Mouse (Mus musculus) large intestine, adult 2 months (tissue): ENCODE measurements around the gene Rbpj. TPM values are rescaled to one million over a fixed set of nuclear protein-coding genes. Genes with fewer than 3 reads are reported as not detected.
"Not testable (repeated sequence)": the region's sequence is repeated elsewhere in the genome, so short reads cannot be mapped to it uniquely, and the experiment has no call there.

Experiments
- DNase-seq: peaks from one replicate; pipeline ENCODE4 v3.0.0-alpha.2; 2012; ENCODE audit warnings: low read depth, low spot score
- WGBS: fragments of 180-500 bp; shearing (Covaris S2); methylation state at CpG from one replicate; pipeline ENCODE4 v1.1.7; 2018; 5-methylcytosine and 5-hydroxymethylcytosine counted together
- polyA plus RNA-seq: library from polyadenylated mRNA; depleted of rRNA; stranded (reverse); fragments of >200 nt; gene quantifications from 2 replicates; pipeline ENCODE4 v1.2.3, GENCODE M21; 2012

Gene Rbpj
- polyA plus RNA-seq, 1 experiment: 6.5 TPM

DNA sequence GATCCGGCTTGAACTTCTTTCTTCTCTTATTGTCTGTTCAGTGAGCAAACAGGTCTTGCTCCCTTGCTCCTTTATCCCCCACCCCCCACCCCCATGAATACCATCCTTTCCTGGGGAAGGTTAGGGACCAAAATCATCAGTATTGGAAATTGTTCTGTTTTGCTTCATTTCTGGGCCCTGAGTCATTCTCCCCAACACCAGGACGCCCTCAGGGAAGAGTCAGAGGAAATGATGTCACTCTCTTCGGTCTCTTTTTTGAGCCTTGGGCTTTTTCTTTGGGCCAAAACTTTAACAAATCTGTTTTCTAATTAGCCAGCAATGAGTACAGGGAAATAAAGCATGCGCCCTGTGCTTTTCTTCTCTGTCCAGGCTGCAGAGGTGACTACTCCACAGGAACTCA lies 77.4 kb downstream of the Rbpj start:
- no peak for DNase-seq
- WGBS: 72% methylated on average over 4 of the region's 4 CpGs

DNA sequence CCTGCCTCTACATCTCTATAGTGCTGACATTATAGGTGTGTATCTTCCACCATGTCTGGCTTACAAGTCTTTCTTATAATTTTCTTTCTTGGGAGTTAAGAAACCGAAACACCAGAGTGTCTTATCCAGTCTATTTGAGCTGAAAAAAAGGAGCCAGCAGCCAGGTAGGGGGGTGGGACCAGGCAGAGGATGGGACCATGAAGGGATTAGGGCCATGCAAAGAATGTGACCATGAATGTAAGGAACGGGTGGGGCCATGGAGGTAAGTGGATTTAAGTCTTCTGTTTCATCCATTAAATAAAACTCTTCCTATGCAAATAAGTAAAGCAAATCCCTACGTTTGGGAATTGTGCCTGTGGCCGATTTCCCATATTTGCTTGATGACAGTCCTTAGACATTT lies 78.0 kb downstream of the Rbpj start:
- DNase-seq: no peak
- WGBS: 76% methylated on average over 4 of the region's 4 CpGs

DNA sequence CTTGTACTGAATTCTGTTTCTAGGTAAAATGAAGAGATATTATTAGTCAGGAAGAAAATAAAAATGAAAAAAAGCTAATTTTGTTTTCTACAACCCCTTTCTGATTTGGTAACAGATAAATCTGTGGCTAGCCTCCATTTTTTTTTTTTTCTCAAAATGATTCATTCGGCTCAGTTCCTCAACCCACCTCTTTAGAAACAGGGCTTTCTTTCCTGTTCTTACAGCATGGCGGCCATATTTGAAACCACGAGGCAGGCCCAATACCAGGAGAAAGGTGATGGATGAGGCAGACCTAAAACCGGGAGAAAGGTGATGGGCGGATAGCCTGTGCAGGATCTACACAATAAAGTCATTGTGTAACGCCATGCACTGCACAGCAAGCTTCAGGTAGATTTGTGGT lies 80.5 kb downstream of the Rbpj start:
- DNase-seq: no peak
- 68% methylated on average over 6 of the region's 6 CpGs for WGBS

DNA sequence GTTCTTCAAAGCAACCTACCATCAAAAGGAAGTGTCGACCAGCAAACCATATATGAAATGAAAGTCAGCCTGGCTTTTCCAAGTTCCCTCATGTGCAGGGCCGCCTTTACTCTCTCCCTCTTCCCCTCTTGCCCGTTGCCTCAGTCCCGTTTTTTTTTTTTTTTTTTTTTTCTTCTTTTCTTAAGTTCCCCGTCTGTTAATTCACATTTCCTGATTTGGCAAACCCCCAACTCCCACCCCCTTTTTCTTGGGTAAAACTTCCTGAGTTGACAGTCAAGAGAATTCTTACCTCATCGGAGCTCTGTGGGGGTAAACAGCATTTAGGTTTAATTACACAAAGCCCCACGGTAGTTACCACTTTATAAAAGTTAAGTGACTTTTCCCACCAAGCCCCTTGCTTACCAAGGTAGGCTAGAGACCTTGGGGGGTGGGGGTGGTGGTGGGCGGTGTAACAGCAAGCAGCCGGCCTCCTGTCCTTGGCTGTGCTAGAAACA lies 81.1 kb downstream of the Rbpj start:
- no peak for DNase-seq
- 47% methylated on average over 9 of the region's 9 CpGs for WGBS

DNA sequence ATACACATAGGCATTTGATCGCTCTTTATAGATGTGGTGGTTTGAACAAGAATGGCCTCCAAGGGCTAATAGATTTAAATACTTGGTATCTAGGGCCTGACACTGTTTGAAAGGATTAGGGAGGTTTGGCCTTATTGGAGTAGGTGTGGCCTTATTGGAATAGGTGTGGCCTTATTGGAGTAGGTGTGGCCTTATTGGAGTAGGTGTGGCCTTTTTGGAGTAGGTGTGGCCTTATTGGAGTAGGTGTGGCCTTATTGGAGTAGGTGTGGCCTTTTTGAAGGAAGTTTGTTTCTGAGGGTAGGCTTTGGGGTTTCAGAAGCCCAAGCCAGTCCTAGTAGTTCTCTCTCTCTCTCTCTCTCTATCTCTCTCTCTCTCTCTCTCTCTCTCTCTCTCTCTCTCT lies 84.4 kb downstream of the Rbpj start:
- WGBS: 98% methylated on average over 1 of the region's 1 CpGs

DNA sequence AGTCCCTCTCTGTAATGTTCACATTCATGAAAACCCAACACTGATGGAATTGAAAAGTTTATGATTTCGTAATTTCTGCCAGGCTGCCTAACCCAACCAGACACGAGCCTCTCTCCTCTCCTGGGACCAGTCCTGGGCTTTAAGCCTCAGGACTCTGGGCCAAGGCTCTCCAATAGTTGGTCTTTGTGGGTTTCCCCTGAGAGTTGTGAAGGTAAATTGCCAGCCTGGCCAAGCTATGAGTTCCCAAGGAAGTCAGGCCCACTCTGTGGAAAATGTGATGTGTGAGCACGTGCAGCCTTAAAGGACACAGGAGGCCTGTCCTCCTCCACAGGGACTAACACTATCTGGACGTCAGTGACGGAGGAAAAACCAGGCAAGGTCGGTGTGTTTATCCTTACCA lies 85.4 kb downstream of the Rbpj start:
- WGBS: 83% methylated on average over 6 of the region's 6 CpGs
- no peak for DNase-seq

More for the DNA sequence above, 84.4 kb downstream of the Rbpj start:
- DNase-seq: not testable (repeated sequence)

DNA sequence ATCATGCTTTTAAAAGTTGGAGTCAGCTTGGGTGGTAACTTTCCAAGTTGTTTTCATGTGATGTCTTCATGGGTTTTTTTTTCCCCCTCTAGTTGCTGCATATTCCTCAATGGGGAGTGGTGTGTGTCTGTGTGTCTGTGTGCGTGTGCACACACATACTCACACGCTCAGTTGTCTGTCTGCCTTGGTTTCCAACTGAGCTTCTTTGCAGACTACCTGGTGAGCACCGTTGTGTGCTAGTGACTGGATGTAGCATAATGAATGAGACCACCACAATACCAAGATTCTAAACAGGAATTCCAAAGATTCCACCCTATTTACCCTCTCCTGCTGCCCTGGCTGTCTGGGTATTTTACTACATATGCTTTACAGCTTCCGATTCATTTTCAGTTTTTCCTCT lies 86.0 kb downstream of the Rbpj start:
- WGBS: 75% methylated on average over 4 of the region's 4 CpGs
- DNase-seq: no peak

DNA sequence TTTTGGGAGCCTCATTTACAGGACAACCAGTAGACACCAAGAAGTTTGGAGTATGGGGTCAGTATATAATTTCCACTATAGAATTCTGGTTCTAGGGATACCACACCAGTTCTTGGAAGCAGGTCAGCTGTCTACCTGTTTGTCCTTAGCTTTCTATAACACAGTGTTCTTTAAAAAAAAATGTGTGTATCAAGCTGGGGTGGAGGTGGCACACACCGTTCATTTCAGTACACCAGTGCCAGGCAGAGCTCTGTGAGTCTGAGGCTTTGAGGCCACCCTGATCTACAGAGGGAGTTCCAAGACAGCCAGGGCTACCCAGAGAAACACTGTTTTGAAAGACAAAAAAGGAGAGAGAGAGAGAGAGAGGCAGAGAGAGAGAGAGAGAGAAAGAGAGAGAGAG lies 87.3 kb downstream of the Rbpj start:
- DNase-seq: no peak
- WGBS: 77% methylated on average over 1 of the region's 1 CpGs

DNA sequence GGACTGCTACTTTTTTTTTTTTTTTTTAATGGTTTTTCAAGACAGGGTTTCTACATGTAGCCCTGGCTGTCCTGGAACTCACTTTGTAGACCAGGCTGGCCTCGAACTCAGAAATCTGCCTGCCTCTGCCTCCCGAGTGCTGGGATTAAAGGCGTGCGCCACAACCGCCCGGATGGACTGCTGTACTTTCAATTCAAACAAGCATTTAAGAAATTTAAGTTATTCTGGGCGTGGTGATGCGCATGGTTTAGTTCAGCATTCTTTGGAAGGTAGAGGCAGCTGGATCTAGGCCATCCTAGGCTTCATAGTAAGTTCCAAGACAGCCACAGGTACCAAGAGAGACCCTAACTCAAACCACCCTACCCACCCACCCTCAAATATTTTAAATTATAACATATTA lies 88.2 kb downstream of the Rbpj start:
- 91% methylated on average over 8 of the region's 8 CpGs for WGBS
- no peak for DNase-seq

DNA sequence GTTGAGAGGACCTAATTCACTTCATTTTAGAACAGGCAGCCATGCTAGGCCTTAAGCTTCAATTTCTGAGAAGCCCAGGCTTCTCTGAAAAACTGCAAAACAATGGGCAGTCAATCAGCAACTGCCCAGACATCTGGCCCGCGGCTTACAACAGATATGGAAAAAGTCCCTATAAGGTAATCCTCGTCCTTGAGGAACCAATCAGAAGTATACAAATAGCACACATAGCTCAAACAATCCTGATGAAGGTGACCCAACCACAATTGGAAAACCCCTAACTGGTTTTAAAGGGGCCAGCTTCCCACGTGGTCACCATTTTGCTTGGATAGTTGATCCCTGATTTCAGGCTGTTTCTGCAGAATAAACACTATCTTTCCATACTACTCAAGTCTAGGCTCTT lies 89.0 kb downstream of the Rbpj start:
- WGBS: 83% methylated on average over 4 of the region's 4 CpGs
- DNase-seq: no peak

DNA sequence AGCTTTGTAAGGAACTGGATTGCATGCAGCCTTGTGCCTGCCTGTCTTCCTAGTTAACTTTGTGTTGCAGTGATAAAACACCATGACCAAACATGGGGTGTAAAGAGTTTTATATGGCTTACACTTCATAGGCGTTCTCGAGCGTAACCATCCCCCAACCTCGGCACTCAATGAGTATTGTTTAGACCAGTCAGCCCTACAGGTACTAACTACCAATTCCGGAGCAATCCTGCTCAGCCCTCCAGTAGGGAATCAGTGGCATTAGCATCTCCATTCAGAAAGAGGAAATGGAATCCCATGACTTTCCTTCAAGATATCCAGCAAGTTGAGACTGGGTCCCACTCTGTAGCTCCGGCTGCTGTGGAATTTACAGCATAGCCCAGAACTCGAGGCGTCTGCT lies 89.5 kb downstream of the Rbpj start:
- 87% methylated on average over 8 of the region's 8 CpGs for WGBS
- no peak for DNase-seq

DNA sequence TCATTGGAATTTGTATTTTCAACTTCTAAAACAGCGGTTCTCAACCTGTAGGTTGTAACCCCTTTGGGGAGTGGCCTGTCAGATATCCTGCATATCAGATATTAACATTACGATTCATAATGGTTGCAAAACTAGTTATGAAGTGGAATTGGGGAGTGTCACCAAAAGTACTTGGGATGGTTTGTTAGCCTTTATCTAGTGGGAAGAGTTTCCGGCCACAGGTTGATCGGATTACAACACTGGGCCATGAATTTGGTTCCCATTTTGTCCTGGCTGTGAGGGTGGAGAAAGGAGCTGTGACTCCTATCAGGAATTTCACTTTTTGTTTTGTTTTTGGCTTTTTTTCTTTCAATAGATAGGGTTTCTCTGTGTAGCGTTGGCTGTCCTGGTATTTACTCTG lies 90.0 kb downstream of the Rbpj start:
- DNase-seq: no peak
- WGBS: 92% methylated on average over 5 of the region's 5 CpGs

DNA sequence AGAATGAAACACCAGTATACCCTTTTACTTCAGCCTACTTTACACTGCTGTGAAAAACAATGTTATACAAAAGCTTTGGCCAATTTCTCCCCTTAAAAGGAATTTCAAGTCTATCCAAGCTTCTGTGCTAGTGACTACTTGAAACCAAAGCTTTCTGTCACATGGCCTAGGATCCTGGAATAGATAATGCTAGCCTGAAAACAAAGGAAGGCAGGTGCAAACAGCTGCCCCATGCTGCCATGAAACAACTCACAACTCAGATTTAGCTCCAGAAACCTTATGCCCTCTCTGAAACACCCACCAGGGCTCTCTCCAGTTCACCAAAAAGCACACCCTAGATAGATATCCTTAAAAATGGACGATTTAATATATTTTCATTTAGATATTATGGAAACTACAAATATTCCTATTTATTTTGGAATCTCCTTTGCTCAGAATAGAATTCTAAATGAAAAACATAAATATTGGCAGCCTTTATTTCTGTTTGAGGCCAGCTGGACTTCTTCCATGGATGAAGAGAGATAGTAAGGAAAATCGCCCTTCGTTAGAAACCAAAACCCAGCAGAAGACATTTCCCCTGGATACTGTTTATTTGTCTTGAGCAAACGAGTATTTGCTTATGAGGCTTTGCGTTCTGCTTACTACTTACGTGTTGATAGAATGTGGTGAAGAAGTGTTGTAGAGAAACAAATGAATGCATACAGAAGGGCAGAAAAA lies 91.8 kb downstream of the Rbpj start:
- 64% methylated on average over 6 of the region's 6 CpGs for WGBS

DNA sequence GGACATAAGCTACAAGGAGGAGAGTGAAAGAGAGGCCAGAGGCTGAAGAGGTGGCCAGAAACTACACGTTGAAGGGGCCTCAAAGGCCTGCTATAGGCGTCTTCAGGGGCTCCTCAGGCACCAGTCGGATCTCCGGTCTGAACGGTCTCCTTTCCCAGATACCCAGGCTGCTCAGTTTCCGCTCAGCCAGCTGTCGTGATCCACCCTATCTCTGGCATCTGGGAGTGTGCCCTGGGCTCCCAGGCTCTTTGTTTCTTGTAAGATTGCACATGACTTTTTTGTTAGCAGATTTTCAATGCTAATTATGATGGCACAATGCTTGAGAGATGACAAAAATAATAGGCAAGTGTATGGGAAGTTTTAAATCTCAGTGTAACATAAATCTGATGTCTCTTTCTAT lies 95.2 kb downstream of the Rbpj start:
- WGBS: 82% methylated on average over 7 of the region's 7 CpGs
- no peak for DNase-seq

More for the DNA sequence above, 91.8 kb downstream of the Rbpj start:
- no peak for DNase-seq

DNA sequence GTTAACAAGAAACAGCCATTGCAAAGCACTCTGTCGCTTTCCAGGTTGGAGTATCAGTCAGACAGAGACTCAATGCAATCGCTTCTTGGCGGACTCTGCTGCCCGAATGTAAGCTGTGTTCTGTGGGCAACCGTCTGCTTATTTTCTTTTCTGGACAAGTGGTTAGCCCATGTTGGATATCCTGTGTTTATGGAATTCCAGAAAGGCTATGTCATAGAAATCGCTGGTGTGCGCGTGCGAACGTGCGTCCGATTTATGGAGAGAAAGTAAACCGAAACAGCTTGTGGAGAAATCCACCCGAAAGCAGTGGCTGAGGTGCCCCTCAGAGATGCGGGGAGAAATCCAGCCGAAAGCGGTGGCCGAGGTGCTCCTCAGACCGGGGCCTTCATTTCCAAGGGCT lies 98.4 kb downstream of the Rbpj start:
- WGBS: 73% methylated on average over 19 of the region's 19 CpGs
- no peak for DNase-seq

DNA sequence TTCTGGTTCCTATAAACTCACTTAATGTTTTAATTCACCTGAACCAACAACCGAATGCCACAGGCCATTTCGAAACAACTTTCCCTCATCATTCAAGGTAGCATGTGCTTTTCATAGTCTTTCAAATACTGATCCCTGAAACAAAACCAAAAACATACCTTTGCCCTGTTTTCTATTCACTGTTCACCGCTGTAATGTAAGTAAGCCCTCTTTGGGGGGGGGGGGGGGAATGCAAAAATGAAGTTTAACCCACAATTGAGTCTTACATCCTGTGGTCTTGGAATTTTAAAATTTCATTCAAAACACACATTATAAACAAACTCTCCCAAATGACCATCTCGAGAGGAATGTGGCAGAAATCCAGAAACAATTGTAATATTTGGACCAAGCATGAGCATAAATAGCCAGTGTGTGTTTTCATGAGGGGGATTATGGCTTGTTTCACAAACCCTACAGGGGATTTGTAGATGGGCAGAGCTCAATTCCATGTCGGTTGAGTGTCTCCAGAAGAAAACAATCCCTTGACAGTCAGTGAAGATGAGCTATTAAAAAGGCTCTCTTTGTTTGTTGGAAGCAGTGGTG lies 99.4 kb downstream of the Rbpj start:
- no peak for DNase-seq
- 45% methylated on average over 5 of the region's 5 CpGs for WGBS

DNA sequence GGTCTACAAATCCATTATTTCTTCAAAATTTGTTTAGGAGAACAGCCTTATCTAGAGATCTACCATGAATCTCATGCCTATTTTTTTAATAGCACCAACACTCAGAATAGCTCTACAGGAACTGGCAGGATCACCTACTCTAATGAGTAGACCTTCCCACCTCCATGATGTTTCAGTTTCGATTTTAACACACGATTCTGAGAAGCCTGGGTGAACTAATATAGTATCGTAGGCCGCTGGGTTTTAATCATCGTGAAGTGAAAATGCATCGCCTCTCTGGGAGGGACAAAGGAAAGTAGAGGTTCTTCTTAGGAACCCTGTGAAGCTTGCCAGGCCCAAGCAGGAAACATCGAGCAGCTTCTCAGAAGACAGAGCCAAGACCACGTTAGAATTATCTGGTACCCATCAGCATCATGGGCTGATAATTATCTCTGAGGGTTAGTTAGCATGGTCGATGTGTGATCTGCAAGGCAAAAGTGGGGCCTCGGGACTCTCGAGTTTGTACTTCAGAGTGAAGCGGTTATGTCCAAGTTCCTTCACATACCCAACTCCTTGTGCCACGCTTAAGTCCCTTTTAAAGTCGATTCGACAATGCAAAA lies 100.6 kb downstream of the Rbpj start:
- WGBS: 83% methylated on average over 15 of the region's 15 CpGs
- DNase-seq: no peak

DNA sequence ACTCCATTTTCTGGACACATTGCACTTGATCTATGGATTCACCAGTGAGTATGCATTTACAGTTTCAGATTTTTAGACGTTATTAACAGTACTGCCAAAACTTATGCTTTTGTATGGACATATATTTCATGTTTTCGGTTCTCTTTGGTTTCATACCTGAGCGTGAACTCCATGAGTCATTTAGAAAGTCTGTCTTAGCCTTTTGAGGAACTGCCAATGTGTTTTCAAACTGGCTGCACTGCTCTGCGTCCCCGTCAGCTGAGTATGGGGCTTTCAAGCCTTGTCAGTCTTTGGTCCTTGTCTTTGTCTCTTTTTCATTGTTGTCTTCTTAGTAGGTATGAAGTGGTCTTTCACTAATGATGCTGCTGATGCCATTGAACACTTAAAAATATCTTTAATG lies 106.5 kb downstream of the Rbpj start:
- DNase-seq: no peak
- WGBS: 75% methylated on average over 5 of the region's 5 CpGs

DNA sequence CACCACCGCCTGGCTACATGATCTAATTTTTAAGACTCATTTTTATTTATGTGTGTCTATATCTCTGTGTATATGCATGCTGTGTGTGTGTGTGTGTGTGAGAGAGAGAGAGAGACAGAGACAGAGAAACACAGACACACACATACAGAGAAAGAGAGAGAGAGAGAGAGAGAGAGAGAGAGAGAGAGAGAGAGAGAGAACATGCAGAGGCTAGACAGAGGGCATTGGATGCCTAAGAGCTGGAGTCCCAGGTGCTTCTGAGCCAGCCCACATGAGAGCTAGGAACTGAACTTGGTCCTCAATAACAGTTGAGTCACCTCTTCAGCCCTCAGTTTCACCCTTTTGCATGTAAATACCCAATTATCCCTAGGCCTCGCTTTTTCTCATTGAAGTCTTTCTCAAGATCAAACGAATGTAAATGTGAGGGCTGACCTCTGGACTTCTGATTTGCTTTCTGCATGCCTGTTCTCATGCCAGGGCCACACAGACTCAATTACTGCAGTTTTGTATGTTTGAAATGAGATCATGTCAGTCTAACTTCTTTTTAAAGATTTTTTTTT lies 109.0 kb downstream of the Rbpj start:
- 46% methylated on average over 3 of the region's 3 CpGs for WGBS
- no peak for DNase-seq

DNA sequence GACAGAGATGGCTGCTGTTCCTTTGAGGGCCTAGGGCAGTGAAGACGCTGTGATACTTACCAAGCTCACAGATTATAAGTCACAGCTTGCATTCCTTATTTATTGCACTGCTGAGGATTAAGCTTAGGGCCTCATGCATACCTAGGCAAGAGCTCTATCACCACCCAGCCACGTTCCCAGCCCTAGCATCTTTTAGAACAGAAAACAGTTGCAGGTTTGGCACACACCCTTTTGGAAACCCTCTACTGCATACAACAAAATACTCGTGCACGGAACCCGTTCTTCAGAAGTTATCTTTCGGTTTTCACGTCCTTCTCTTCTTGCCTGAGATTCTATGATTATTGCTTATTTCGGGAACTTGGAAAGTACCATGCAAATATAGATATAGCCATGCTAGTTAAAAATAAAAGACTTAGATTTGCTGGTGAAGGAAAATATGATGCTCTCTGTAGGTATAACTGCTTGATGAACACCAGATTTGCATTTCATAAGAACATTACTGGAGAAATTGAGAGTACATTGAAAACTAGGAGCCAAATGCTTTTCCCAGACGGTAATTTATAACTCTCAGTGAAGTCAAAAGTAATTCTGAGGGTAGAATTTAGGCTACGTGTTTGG lies 111.4 kb downstream of the Rbpj start:
- 77% methylated on average over 10 of the region's 10 CpGs for WGBS

More for the DNA sequence above, 111.4 kb downstream of the Rbpj start:
- no peak for DNase-seq
